Mouse (Mus musculus) right cerebral cortex, adult 2 months (tissue): ENCODE results near the gene Gm21891.
"Not testable (repeated sequence)": the region's sequence is repeated elsewhere in the genome, so short reads cannot be mapped to it uniquely, and the experiment has no call there.

Experiments used
- DNase-seq, 2 experiments: peaks; one replicate each; pipeline ENCODE4 v3.0.0; 2021 to 2022; ENCODE audit warnings: low spot score in 2 of 2

Gm21891 gene

DNA sequence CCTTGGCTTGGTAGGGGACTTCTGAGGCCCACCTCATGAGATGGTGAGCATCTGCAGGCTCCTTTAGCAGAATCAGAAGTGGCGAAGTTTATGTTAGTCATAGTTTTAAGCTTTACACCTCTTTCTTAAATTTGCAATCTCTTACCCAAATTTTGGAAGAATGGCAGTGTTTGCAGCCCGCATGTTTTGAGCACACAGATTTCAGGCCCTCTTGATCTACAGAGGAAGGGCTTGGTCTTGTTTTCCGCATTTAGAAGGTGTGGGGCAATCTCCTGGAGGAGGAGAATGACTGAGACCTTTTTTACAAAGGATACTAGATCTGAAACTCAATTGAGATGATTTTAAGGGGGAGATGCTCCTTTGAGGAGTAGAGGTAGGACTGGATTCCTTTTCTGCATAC lies at the start of gene Gm21891:
Gene Gm21891 (minus strand): TSS at position 101 of the 400 bp plus-strand sequence.
- DNase-seq = not testable (repeated sequence)

- not testable (repeated sequence) for DNase-seq
Measured at GRCm38 (mm10) chrY:13161668-13162067, 28.4 kb upstream of the Gm21891 start, which contains the start of gene Gm21425. Gene Gm21425, plus strand, starts transcription at chrY:13161968.
